Mouse (Mus musculus): ENCODE measurements around the gene Golga7b. TPM values are rescaled to one million over a fixed set of nuclear protein-coding genes. Genes with fewer than 3 reads are reported as not detected.

Gene Golga7b
- 61.4 and 72.2 TPM in 2 replicates for polyA plus RNA-seq (2015; fragmentation: Nextera tagmentation; extraction: Ambion mirVana)

DNA sequence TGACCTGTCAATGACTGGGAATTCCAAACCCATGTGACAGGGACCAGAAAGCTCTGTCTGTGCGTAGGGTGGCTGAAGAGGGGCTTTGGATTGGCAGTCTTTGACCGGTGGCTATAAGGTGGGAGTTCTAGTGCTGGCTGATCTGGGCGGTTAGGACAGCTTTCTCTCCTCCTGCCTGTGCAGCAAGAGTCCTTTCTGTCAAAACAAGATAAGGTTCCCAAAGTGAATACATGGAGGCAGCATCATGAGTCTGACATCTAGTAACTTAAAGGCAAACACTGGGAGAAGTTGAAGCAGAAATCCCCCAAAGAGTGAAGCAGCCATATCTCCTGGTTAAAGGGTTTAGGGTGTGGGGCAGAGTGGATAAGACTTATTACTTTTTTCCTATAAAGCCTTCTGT, at the start of gene Golga7b:
Gene Golga7b (plus strand): TSS at position 56 of the 400 bp plus-strand sequence.
- H3K36me3 ChIP-seq (ENCODE audit: control insufficient read depth, insufficient read depth, low read length): no peaks in the 10 kb centered on the region
- no peak within 1 kb of the TSS for H3K4me3 ChIP-seq (ENCODE audit: low read depth, low read length)
- H3K4me2 ChIP-seq (ENCODE audit: low read length): no peak within 1 kb of the TSS
- WGBS: 90% methylated on average over 3 of the region's 3 CpGs
- H3K27ac ChIP-seq (ENCODE audit: low read length): no peak within 1 kb of the TSS
- H3K27me3 ChIP-seq (ENCODE audit: control insufficient read depth, insufficient read depth, low read depth, low read length): no peaks in the 10 kb centered on the region
- no peak within 1 kb of the TSS for H3K9ac ChIP-seq (ENCODE audit: low read depth, low read length)
- no peaks in the 10 kb centered on the region for H3K9me3 ChIP-seq (replicated peaks; ENCODE audit: control insufficient read depth, low read length, poor library complexity, severe bottlenecking)
- ATAC-seq: no peak
- no peaks in the 10 kb centered on the region for H3K4me1 ChIP-seq (ENCODE audit: control insufficient read depth, insufficient read depth, low read length)

DNA sequence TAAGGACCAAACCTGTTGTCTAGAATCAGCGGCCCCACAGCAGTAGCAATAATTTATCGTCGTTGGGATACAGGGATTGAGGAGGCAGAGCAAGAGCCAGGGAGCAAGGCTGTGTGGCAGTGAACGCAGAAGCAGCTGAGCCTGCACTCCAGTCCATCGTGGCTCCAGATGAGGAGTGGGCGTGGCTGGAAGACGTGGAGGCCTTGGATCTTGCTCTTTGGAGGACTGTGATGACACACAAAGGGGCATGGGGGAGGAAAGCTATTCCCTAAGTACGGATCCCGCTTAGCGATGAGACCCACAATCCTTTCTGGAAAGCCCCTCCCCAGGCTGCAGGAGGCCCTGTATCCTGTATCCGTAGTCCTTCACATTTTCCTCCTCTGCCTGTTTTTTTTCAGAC, 49.3 kb upstream of the Golga7b start:
- no peak overlapping the region for H3K4me2 ChIP-seq (ENCODE audit: low read length)

DNA sequence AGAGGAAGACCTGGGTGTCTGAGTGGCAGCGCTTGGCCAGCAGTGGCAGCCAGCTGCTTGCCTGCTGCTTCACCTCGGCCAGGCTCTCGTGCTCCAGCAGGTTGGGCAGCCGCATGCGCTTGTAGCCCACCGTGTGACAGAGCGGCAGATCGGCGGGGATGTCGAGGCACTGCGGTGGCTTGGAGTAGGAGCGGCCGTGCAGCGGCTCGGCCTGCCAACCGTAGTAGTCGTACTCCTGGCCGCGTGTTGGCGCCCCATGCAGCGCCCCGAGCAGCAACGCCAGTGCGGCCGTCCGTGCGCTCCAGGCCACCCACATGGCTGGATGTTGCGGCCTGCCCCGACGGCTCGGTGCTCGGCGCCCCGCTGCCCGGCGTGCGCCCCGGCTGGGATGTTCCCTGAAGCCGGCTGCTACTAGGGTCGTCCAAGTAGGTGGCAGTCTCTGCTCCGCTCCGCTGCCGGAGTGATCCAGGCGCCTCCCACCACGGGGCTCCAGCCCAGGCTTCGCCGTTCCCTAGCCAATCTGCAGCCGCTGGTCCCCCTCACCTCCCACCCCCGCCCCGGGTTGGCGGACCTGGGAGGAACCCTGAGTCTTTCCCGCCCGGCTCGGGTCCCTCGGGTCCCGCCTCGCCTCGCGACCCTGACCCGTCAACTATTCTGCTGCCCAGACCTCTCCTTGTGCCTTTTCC, 45.5 kb upstream of the Golga7b start, which contains the start of gene Sfrp5:
Gene Sfrp5 (minus strand): TSS at position 557 of the 686 bp plus-strand sequence.
- peak; percentile 41; the same call in 1 of the 2 replicates for ATAC-seq
- Histone ChIP-seq H3K9ac (ENCODE audit: low read depth, low read length) (peak within 1 kb of the TSS; percentile 33; the same call in 1 of the 2 replicates), H3K4me1 (ENCODE audit: control insufficient read depth, insufficient read depth, low read length) (peaks cover 7% of the 10 kb centered on the region; the same call in 1 of the 2 replicates), H3K36me3 (ENCODE audit: control insufficient read depth, insufficient read depth, low read length) (no peaks in the 10 kb centered on the region), H3K27me3 (ENCODE audit: control insufficient read depth, insufficient read depth, low read depth, low read length) (peaks cover 49% of the 10 kb centered on the region), H3K4me2 (ENCODE audit: low read length) (peak within 1 kb of the TSS; percentile 46), H3K27ac (ENCODE audit: low read length) (no peak within 1 kb of the TSS), H3K4me3 (ENCODE audit: low read depth, low read length) (peak within 1 kb of the TSS; percentile 31), H3K9me3 (replicated peaks; ENCODE audit: control insufficient read depth, low read length, poor library complexity, severe bottlenecking) (no peaks in the 10 kb centered on the region)
- under 1% methylated on average over 49 of the region's 60 CpGs for WGBS

More for the DNA sequence above, 49.3 kb upstream of the Golga7b start:
- no peak overlapping the region for H3K4me3 ChIP-seq (ENCODE audit: low read depth, low read length)
- no peak overlapping the region for H3K27ac ChIP-seq (ENCODE audit: low read length)
- no peaks in the 10 kb centered on the region for H3K9me3 ChIP-seq (replicated peaks; ENCODE audit: control insufficient read depth, low read length, poor library complexity, severe bottlenecking)
- H3K4me1 ChIP-seq (ENCODE audit: control insufficient read depth, insufficient read depth, low read length): peaks cover 7% of the 10 kb centered on the region; the same call in 1 of the 2 replicates
- no peak for ATAC-seq
- 40% methylated on average over 11 of the region's 11 CpGs for WGBS
- H3K9ac ChIP-seq (ENCODE audit: low read depth, low read length): no peak overlapping the region
- H3K36me3 ChIP-seq (ENCODE audit: control insufficient read depth, insufficient read depth, low read length): no peaks in the 10 kb centered on the region
- peaks cover 40% of the 10 kb centered on the region for H3K27me3 ChIP-seq (ENCODE audit: control insufficient read depth, insufficient read depth, low read depth, low read length)

DNA sequence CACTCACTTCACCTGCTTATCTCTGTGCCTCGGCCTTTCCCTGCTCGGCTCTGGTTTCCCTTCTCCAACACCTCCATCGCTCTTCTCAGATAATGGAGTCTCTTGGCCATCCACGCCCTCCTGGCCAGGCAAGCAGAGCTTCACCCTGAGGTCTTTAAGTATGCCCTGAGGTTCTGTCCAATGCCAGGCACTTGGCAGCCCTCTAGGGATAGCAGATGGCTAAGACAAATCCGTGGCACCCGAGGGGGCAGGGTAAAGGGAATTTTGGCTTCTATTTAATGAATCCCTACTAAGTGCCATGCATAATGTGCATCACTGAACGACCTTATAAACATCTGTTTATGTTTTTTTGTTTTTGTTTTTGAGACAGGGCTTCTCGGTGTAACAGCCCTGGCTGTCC, 44.9 kb upstream of the Golga7b start:
- H3K9me3 ChIP-seq (replicated peaks; ENCODE audit: control insufficient read depth, low read length, poor library complexity, severe bottlenecking): no peaks in the 10 kb centered on the region
- H3K4me2 ChIP-seq (ENCODE audit: low read length): no peak overlapping the region
- H3K27me3 ChIP-seq (ENCODE audit: control insufficient read depth, insufficient read depth, low read depth, low read length): peaks cover 49% of the 10 kb centered on the region
- no peak overlapping the region for H3K27ac ChIP-seq (ENCODE audit: low read length)
- H3K4me1 ChIP-seq (ENCODE audit: control insufficient read depth, insufficient read depth, low read length): peaks cover 7% of the 10 kb centered on the region; the same call in 1 of the 2 replicates
- no peak for ATAC-seq
- no peak overlapping the region for H3K9ac ChIP-seq (ENCODE audit: low read depth, low read length)
- no peaks in the 10 kb centered on the region for H3K36me3 ChIP-seq (ENCODE audit: control insufficient read depth, insufficient read depth, low read length)
- no peak overlapping the region for H3K4me3 ChIP-seq (ENCODE audit: low read depth, low read length)
- whole genome bisulfite sequencing: 41% methylated on average over 8 of the region's 8 CpGs

DNA sequence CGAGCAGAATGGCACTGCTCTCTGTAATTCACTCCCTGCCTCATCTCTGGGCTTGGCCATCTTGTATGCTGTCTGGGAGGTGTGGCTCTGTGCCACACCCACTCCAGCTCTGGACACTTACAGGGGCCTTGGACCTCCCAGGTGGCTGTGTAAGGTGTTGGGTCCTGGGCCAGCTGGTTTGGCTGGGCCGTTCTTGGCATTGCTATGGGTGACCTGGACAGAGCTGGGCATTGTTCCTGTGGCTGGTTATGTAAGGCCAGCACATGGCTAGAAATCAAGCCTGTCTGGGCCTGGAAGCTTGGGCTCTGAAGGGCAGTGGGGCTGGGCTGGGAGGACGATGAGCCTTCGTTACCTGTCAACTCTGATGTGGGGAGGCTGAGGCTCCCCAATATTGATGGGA, 43.1 kb upstream of the Golga7b start:
- H3K36me3 ChIP-seq (ENCODE audit: control insufficient read depth, insufficient read depth, low read length): no peaks in the 10 kb centered on the region
- H3K4me3 ChIP-seq (ENCODE audit: low read depth, low read length): no peak overlapping the region
- H3K4me1 ChIP-seq (ENCODE audit: control insufficient read depth, insufficient read depth, low read length): peaks cover 7% of the 10 kb centered on the region; the same call in 1 of the 2 replicates
- WGBS: 91% methylated on average over 4 of the region's 4 CpGs
- peaks cover 42% of the 10 kb centered on the region for H3K27me3 ChIP-seq (ENCODE audit: control insufficient read depth, insufficient read depth, low read depth, low read length)
- no peaks in the 10 kb centered on the region for H3K9me3 ChIP-seq (replicated peaks; ENCODE audit: control insufficient read depth, low read length, poor library complexity, severe bottlenecking)
- H3K9ac ChIP-seq (ENCODE audit: low read depth, low read length): no peak overlapping the region
- no peak for ATAC-seq
- H3K4me2 ChIP-seq (ENCODE audit: low read length): no peak overlapping the region
- H3K27ac ChIP-seq (ENCODE audit: low read length): no peak overlapping the region

DNA sequence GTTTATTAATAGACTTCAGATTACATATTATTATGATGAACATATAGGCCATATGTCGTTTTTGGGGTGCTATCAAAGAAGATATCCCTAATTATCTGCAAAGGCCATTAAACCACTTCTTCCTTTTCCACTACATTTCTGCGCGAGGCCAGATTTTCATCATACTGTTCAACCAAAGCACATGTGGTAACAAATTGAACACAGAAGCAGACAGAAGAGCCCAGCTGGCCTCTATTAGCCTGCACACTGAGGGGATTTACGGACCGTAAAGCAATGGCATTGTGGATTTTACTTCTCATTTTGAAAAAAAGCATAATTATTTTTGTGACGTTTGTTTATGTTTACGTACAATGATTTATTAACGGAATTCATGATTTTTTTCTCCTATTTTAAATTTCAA, 42.2 kb upstream of the Golga7b start:
- H3K9ac ChIP-seq (ENCODE audit: low read depth, low read length): no peak overlapping the region
- H3K27me3 ChIP-seq (ENCODE audit: control insufficient read depth, insufficient read depth, low read depth, low read length): peaks cover 33% of the 10 kb centered on the region
- no peak overlapping the region for H3K4me2 ChIP-seq (ENCODE audit: low read length)
- ATAC-seq: no peak
- H3K36me3 ChIP-seq (ENCODE audit: control insufficient read depth, insufficient read depth, low read length): no peaks in the 10 kb centered on the region
- peaks cover 7% of the 10 kb centered on the region; the same call in 1 of the 2 replicates for H3K4me1 ChIP-seq (ENCODE audit: control insufficient read depth, insufficient read depth, low read length)
- 77% methylated on average over 8 of the region's 8 CpGs for WGBS
- H3K9me3 ChIP-seq (replicated peaks; ENCODE audit: control insufficient read depth, low read length, poor library complexity, severe bottlenecking): no peaks in the 10 kb centered on the region
- H3K27ac ChIP-seq (ENCODE audit: low read length): no peak overlapping the region
- H3K4me3 ChIP-seq (ENCODE audit: low read depth, low read length): no peak overlapping the region

DNA sequence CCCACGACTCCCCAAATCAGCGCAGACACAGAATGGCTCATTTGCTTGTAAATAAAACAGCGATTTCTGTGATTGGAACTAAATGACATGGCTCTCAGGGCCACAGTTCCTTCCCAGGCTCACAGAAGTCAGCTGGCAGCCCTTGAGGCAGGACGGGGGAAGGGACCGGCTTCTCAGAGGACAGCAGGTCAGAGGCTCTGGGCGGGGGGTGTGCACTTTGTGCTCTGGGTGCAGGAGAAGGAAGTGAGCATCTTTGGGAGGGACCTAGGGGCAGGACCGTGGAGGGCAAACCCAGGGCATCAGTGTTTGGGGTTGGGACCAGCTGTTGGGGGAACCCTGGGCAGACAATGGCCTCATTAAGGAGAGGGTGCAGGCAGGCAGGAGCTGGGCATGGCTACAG, 37.9 kb upstream of the Golga7b start:
- no peak overlapping the region for H3K9ac ChIP-seq (ENCODE audit: low read depth, low read length)
- no peaks in the 10 kb centered on the region; the same call in 1 of the 2 replicates for H3K27me3 ChIP-seq (ENCODE audit: control insufficient read depth, insufficient read depth, low read depth, low read length)
- H3K9me3 ChIP-seq (replicated peaks; ENCODE audit: control insufficient read depth, low read length, poor library complexity, severe bottlenecking): no peaks in the 10 kb centered on the region
- no peak overlapping the region for H3K27ac ChIP-seq (ENCODE audit: low read length)
- no peaks in the 10 kb centered on the region for H3K36me3 ChIP-seq (ENCODE audit: control insufficient read depth, insufficient read depth, low read length)
- 63% methylated on average over 7 of the region's 7 CpGs for WGBS
- H3K4me1 ChIP-seq (ENCODE audit: control insufficient read depth, insufficient read depth, low read length): no peaks in the 10 kb centered on the region
- H3K4me2 ChIP-seq (ENCODE audit: low read length): no peak overlapping the region
- no peak for ATAC-seq
- H3K4me3 ChIP-seq (ENCODE audit: low read depth, low read length): no peak overlapping the region

DNA sequence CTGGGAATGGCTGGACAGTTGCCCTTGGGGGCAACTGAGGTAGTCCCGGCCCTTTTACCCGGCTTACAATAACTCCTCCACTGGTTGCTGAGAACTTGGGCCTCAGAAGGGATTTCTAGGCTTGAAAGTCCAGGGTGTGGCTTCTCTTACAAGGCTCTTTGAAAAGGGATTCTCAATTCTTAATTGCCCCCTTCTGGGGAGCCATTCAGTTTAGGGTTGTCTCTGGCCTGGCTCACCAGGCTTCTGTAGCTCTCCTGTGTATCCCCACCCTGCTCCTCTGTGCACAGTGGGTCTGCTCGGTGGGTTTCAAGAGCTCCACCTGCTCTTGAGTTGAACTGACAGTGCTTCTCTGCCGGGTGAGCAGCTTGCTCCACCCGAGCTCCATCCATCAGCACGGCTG, 37.4 kb upstream of the Golga7b start:
- Histone ChIP-seq H3K27me3 (ENCODE audit: control insufficient read depth, insufficient read depth, low read depth, low read length) (no peaks in the 10 kb centered on the region), H3K9me3 (replicated peaks; ENCODE audit: control insufficient read depth, low read length, poor library complexity, severe bottlenecking) (no peaks in the 10 kb centered on the region), H3K4me3 (ENCODE audit: low read depth, low read length) (no peak overlapping the region), H3K4me1 (ENCODE audit: control insufficient read depth, insufficient read depth, low read length) (no peaks in the 10 kb centered on the region), H3K9ac (ENCODE audit: low read depth, low read length) (no peak overlapping the region), H3K27ac (ENCODE audit: low read length) (no peak overlapping the region), H3K4me2 (ENCODE audit: low read length) (no peak overlapping the region), H3K36me3 (ENCODE audit: control insufficient read depth, insufficient read depth, low read length) (no peaks in the 10 kb centered on the region)
- WGBS: 65% methylated on average over 6 of the region's 6 CpGs
- ATAC-seq: no peak

DNA sequence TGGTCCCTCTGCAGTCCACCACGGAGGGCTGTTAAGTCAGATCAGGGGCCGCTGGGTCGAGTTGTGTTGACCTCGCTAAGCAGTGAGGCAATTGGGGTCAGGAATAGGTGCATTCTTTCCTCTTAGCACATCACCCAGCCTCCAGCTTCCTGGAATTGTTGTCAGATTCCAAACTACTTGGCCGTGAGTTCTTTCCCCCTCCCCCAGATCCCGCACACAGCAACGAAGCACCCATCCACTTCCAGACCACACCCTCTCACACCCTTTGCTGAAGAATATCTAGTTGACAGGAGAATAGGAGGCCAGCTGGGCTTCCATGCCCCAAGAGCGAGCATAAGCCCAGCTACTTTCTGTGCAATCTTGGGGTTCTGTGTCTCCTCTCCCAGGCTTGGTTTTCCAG, 35.4 kb upstream of the Golga7b start:
- WGBS: 62% methylated on average over 8 of the region's 8 CpGs
- H3K27me3 ChIP-seq (ENCODE audit: control insufficient read depth, insufficient read depth, low read depth, low read length): no peaks in the 10 kb centered on the region
- H3K36me3 ChIP-seq (ENCODE audit: control insufficient read depth, insufficient read depth, low read length): no peaks in the 10 kb centered on the region
- no peaks in the 10 kb centered on the region for H3K9me3 ChIP-seq (replicated peaks; ENCODE audit: control insufficient read depth, low read length, poor library complexity, severe bottlenecking)
- H3K4me3 ChIP-seq (ENCODE audit: low read depth, low read length): no peak overlapping the region
- H3K27ac ChIP-seq (ENCODE audit: low read length): no peak overlapping the region
- ATAC-seq: no peak
- H3K9ac ChIP-seq (ENCODE audit: low read depth, low read length): no peak overlapping the region
- H3K4me2 ChIP-seq (ENCODE audit: low read length): no peak overlapping the region
- H3K4me1 ChIP-seq (ENCODE audit: control insufficient read depth, insufficient read depth, low read length): no peaks in the 10 kb centered on the region
